Mouse (Mus musculus) lung, postnatal 10 days (tissue): ENCODE results near the gene Dhrs2.
A peak's percentile ranks its signal among the peaks of the same experiment; 100 is the strongest.

Source experiments
- DNase-seq: peaks from one replicate; pipeline ENCODE4 v3.0.0; 2021

Gene Dhrs2

DNA sequence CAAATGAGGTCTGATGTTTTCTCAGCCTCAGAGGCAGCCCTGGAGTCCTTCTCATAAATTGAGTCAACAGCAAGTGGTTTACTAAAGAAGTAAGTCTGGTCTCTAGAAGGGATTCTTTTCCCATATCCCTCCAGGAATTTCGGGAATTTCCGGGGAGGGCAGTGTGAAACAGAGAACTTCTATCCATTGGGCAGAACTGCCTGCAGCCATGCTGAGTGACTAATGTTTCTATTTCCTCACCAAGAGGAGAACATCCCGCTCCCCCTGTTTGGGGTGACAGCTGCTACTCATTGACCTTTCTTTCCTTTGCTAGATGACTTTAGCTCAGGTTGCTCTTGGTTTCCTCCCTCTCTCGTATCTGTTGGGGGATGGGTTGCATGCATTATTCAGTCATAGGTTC is 31.8 kb downstream of the Dhrs2 start:
- no peak for DNase-seq

DNA sequence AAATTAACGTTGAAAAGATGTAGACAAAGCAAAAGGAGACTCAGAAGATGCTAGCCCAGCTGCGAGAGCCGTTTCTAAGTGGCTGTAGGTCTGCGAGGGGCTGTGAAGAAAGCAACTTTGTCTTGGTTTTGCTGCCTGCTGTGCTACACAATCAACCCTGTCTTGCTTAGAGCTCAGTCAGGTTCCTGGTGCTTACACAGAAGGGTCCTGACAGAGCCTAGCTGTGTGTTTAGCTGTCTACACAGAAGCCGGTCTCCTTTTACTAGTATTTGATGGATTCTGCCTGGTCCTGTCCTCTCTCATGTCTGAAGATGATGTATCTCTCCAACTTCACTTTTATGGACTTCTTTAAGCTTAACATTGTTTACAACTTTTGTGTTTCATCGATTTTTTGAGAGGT is 33.6 kb downstream of the Dhrs2 start:
- no peak for DNase-seq

DNA sequence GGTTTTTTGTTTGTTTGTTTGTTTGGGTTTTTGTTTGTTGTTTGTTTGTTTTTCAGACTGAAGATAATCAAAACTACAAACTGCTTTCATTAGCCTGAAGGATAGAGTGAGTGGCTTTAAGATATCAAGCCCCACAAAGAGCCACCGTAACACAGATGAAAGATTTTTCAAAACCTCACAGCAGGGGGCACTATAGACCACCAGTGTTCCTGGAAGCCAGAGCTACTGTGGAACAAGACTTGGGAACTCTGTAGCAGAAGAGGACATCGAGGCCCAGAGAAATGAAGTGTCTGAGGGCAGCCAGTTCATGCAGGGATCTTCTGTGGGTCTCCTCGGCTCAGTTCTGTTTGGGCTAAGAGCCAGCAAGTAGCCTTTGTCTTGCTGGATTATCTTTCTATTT is 49.4 kb downstream of the Dhrs2 start:
- peak; percentile 79 for DNase-seq

DNA sequence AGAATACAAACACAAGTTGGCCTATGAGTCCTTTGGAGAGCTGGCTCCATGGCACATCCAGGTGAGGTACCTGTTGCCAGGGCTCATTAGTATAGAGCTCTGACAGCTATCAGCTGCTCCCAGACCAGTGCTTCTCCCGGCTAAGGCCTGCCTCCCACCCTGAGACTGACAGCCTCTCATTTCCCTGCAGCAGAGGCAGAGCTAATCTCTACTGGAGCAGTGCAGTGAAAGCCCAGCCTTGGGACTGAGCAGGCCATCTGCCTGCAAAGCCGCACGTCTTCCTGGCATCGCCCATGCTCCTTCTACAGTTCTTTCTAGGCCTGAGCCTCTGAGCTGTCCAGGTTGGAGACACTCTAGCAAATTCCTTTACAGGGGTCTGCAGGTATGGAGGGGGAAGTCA is 51.2 kb downstream of the Dhrs2 start:
- DNase-seq = no peak

DNA sequence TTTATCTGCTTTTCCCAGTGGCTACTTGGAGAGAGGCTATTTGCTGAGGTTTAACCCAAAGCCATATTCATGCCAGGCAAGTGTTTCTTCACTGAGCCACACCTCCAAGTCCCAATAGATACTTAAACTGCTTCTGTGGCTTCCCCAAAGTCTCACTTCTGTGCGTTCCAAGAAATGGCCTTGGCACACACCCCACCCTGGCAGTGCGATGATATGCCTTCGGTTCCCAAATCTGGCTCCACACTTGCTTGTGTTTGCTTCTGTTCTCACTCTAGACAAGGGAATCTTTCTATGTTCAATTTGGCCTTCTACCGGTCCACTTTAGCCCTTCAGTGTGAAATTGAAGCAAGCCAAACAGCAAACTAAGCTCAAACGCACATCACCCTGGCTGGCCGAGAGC is 53.0 kb downstream of the Dhrs2 start:
- DNase-seq = no peak

DNA sequence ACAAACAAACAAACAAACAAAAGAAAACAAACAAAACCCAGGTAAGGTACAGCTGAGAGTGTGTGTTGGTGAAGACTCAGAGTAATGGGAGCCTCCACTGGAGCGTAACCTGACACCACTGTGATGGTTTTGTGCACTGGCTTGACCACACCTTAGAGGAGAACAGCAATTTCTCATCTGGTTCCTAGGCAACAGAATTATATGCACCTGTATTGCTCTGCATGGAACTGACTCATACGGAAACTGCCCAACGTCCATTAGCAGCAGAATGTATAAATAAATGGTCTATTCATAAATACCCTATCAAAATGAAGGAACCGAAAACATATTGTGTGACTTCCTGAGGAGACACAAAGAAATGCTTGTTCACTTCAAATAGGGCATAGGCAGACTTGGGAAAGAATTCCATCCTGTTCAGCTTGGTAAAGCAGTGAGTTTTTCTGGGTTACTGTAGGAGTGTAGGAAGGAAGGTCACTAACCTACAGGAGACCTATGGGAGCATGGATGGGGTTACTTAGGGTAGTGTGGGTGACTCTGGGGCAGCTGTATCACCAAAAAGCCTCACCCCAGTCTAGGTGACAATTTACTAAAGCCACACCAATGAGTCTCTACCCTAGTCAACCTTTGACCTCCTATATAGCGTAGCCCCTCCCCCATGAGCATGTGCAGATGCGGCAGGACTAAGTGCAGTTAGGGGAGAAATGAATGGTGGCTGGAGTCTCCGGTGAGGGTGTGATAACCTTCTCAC is 57.7 kb downstream of the Dhrs2 start:
- no peak for DNase-seq
